Mouse (Mus musculus) urinary bladder, postnatal 36 days (tissue): Measurements from ENCODE around the gene Ttc4.
A peak's percentile ranks its signal among the peaks of the same experiment; 100 is the strongest.

Experiments
- DNase-seq, 2 experiments: peaks; one replicate each; pipeline ENCODE4 v3.0.0; 2022; ENCODE audit warnings: low spot score in 2 of 2, mixed read lengths in 1 of 2

Ttc4 gene

DNA sequence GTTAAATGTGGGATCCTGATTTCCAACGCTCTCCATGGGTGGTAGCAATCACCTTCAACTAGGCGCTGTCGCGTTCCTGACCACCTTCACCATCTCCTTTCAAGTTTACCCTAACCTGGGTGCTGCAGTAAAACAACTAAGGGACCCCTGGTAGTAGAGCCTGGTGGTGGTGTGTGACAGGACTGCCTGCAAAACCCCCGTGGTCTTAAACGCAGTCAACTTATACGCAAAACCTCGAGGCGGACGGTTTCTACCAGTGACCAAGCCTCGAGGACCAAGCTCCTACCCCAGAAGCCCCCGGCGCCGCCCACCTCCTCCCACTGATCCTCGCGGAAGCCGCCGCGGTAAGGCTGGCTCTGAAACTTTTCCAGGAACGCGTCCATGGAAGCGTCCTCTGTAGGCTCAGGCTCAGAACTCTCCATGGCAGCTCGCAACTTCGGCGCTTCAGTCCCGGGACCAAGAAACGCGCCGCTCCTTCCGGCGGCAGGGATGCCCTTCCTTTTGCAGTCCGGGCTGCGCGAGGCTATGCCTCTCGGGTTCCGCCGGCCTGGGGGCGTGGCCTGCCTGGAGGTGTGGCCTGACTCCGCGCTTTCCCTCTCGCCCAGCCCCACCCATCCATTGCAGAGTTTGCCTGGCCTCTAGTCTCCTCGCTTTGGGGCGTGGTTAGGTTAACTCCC is at the start of gene Ttc4:
Gene Ttc4, minus strand, starts transcription at position 503 of the 677 bp plus-strand sequence.
- peak; percentile 77 to 90 for DNase-seq

DNA sequence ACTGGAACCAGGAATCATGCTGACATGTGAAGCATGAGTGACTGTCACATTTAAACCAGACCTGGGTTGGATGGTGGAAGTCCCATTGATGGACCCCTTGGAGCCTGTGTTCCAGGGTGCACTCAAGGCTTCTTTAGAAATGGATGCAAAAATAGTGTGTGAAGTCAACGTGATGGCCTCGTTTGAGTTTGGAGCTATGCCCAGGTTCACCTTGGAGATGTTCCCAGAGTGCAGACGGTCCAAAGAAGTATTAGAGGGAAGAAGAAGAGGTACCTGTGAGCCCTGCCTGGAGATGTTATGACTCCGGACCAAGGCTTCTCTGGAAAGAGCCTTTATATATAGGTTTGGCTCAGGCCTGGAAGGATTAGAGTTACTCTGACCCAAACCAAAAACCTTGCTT is 41.9 kb upstream of the Ttc4 start:
- DNase-seq: no peak

- DNase-seq: no peak
Measured at GRCm38 (mm10) chr4:106713622-106714021, 34.9 kb upstream of the Ttc4 start.

GRCm38 (mm10) chr4:106708408-106708807 is 29.7 kb upstream of the Ttc4 start:
- peak; percentile 70 to 76 for DNase-seq

DNA sequence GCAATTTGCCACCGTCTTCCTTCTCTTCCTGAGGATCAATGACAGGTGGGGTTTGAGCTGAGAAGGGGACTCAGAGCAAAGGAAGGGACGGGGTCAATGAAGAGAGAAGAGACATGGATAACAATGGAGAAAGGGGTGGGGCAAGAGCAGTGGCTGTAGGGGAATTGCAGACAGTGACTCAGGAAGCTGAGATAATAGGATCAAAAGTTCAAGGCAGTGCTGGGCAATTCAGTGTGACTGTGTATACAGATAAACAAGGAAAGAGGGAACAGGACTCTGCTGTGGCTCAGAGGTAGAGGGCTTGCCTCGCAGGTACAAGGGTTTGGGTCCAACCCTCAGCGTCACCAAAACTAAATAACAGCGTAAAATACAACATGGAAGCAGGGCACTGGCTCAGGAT is 29.2 kb upstream of the Ttc4 start:
- no peak for DNase-seq

- DNase-seq: no peak
Measured at GRCm38 (mm10) chr4:106705096-106705665, 26.4 kb upstream of the Ttc4 start.

DNA sequence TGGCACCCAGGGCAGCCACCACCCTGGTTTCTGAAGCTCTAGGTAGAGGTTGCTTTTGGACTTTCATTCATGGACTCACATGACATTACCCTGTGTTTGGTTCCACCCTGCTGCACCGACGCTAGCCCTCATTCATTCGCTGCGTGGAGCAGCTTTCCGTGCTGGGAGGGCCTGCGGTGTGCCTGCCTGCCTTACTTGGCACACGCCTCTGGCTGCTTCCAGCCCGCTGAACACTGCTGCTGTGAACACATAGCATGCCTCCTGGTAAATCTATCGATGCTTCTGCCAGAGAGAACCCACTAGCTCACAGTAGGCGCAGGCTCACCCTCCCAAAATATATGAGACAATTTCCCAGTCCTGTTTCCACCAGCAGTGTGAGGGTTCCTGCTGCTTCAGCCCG is 25.7 kb upstream of the Ttc4 start:
- DNase-seq: no peak

DNA sequence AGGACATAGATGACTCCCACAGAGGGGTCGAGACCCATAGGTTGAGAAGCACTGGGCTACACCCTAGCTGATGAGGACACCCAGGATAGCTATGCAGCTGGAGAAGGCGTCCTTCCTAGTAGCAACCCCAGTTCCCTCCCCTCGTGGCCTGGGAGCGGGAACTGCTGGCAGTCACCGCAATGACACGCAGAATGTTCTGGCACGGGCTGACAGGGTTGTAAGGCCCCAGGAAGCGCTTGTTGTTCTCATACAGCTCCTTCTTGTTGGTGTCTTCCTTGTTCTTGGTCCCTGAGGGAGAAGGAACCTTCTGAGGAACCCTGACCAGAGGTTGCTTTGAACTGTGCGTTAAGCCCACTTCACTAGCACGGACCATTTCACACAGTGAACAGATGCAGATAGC is 25.2 kb upstream of the Ttc4 start:
- no peak for DNase-seq

GRCm38 (mm10) chr4:106700798-106701197 is 22.1 kb upstream of the Ttc4 start:
- DNase-seq: no peak

DNA sequence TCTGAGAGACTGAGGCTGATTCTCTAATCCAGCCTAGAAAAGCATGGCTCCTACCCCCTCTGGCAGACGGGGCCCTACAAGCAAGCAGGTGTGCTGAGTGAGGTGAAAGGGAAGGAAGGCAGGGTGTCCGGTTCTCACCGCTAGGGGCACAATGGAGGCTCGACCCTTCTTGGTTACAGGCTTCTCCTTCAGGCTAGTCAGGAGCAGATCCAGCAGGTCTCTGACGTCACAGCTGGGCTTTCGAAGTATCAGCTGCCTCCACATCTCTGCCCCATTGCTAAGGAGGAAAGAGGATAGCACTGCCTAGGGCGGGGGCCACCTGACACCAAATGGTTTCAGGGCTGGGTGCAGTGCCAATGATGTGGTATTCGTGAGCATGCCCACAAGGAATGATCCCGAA is 21.2 kb upstream of the Ttc4 start:
- no peak for DNase-seq

- no peak for DNase-seq
Measured at GRCm38 (mm10) chr4:106693841-106694430, 15.2 kb upstream of the Ttc4 start.

DNA sequence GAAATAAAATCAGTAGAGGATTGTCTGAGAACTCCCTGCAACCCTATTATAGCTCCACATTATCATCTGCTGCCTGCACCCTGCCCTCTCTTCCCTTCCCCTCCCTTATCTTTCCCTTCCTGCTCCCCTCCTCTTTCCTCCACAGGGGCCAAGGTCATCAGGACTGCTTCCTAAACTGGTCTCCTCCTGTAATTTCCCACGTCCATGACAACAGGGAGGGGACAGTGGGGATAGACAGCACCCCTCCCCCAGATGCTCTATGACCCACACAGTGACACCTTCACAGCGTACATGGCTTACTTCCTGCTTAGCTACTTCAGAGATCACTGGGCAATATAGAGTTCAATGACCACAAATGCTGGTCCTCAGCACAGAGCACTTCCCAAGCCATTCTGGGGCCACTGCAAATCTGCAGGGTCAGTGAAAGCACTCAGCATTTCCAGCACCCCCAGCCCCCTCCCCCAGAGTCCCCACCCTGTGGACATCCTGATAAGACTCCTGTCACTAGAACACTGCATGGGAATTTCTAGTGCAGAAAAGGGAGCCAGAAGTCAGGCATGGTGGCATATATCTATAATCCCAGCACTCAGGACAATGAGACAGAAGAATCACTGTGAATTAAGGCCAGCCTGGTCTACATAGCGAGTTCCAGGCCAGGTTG is 10.0 kb upstream of the Ttc4 start:
- DNase-seq: no peak

DNA sequence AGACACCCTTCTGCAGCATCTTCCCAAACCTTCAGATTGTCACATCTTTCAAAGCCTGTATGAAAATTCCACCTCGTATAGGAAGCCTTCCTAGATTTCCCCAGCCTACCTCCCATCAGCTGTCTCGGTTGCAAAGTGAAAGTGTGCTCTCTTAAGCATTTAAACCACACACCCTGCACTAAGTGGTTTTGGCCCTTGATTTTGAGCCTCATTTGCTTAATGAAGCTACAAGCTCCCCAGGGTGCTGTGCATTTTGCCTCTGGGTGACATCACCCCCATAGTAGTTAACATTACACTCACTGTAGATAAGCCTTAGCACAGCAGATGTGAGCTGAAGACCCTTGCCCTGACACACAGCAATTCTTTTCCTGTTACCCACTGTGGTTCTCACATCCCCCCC is 2.2 kb upstream of the Ttc4 start:
- DNase-seq: no peak

DNA sequence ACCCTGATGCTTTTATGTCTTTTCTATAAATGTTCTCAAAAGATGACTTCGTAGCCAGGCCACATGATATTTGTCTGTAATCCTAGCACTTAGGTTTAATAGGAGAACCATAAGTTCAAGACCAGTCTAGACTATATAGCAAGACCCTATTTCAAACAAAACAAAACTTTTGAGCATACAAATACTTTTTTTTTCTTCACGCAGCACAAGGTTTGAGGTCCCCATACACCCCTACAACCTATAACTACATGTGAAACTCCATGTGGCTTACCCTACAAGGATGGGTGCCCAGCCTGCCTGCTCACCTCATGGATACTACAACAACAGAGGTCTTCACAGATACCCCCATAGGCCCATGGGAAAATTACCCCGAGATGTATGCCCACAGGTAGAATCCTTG is 408 bp upstream of the Ttc4 start:
- DNase-seq: no peak

- DNase-seq: no peak
Measured at GRCm38 (mm10) chr4:106676749-106677148, 2.0 kb downstream of the Ttc4 start.

DNA sequence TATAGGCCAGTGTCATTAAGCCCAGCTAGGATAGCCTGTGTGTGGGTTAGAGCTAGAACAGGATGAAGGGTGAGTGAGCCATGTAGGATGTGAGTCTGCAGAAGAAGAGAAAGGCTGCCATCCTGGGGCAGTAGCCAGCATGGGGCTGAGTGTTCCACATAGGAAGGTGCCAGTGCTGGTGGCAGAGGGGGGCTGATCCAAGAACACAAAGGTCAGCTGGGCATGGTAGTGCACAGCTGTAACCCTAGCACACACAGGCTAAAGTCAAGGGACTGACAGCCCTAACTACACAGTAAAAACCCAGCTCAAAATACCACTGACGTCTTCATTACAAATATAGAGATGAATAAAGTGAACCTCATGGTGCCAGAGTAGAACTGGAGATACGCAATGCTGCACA is 12.2 kb downstream of the Ttc4 start:
- DNase-seq: no peak

DNA sequence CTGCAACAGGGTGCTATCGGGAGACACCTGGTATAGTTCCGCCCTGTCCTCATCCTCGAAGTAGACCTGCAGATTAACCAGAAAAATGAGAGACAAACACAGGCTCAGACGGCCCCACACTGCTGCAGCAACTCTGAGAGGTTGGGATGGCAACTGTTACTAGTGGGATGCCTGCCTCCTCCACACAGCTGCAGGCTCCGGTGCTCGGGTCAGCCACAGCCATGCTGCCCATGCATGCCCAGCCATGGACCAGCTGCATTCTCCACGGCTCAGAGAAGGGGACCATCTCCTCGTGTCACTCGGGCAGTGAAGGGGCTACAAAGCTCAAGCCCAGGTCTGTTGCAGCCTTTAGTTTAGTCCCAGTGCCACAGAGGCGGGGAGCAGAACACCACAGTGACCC is 13.1 kb downstream of the Ttc4 start:
- no peak for DNase-seq

DNA sequence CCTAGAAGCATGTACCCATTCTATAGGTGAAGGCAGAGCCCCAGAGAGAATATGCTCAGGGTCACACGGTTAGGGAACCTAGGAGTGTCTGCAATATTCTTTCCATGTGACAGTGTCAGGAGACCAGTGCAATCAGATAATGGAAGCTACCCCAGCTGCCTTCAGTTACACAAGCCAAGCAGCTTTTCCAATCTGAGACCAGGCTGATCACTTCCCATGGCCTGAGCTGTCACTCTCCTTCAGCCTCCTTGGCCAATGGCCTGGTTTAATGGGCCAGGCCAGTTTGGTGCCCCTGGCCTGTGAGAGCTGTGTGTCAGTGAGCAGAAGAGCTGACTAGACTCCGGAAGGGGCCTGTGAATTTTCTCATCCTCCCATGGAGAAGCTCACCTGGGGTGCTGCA is 13.5 kb downstream of the Ttc4 start:
- DNase-seq: no peak

DNA sequence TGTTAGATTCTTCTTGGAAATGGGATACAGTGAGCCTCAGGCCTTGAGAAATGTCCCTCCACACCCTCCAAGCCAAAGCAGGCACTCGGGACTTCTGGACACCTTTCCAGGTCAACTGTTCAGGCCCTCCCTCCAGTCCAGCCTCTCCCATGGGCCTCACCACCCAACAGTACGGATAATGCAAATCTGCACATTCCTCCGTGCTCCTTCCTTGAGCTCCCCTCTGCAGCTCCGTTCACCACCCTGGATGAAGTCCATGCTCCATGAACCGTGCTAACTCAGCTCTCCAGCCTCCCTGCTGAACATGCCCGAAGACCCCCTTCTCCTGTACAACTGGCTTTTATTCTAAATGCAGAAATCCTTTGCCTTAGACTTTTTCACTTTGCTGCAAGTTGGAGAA is 14.0 kb downstream of the Ttc4 start:
- DNase-seq: no peak

DNA sequence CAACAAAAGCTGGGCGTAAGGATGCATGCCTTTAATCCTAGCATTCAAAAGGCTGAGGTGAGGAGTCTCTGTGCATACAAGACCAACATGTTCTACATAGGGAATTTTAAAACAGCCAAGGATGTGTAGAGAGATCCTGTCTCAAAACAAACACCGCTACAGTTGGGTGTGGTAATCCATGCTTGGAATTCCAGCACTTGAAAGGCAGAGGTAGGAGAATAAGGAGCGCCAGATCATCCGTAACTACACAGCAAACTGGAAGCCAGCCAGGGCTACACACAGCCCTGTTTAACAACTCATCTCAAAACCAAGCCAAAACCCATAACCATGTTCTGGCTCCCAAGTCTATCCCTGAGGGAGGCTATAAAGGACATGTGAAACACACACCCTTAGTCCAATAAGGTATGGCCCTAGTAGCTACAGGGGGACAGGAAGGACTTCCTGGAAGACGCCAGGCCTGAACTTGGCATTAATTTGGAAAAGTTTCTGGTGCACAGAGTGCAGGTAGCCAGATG is 14.7 kb downstream of the Ttc4 start:
- no peak for DNase-seq

DNA sequence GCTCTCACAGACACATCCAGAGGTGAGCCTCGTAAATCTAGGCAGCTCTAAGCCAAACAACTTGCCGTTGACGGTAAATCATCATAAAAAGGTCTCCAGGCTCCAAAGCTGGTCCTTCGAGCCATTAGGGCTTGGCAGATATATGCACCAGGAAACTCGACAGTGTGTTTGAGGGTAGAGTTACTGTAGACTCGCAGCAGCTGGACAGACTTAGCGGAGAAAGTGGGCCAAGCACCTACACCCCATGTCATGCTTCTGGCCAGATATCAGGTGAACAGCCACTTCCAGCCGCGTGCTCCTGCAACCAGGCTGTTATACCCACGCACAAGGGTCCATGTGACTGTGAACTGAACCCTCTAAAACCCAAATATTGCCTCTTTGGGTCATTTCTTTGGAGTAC is 23.1 kb downstream of the Ttc4 start:
- no peak for DNase-seq

DNA sequence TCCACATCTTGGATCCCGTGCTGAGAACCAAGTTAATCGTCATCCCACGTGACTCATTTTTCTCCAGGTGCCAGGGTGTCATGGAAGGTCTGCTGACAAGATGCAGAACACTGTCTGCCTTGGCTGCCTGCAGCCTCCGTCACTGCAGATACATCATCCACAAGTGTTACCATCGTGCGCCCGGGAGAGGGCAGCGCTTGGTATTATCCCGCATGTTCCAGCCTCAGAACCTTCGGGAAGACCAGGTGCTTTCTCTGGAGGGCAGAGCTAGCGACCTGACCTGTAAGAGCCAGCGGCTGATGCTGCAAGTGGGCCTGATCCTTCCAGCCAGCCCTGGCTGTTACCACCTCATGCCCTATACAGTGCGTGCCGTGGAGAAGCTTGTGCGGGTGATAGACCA is 25.7 kb downstream of the Ttc4 start:
- no peak for DNase-seq

DNA sequence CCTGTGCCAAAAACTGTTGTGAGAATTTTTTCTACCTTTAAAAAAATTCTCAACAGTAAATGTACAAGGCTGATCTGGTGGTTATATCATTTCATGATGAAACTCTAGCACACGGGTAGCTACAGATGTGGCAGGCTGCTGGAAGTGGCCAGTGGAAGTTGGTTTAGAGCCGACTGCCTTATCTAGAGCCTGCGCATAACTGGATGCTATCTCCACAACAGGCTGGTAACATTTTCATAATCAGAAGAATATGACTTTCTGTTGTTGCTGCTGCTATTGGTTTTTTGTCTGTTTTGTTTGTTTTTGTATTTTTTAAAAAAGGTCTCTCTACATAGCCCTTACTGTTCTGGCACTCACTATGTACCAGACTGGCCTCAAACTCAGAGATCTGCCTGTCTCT is 26.2 kb downstream of the Ttc4 start:
- DNase-seq: no peak
